Mouse (Mus musculus) forebrain, embryonic 10.5 days (tissue): ENCODE measurements around the gene Snap25. TPM values are rescaled to one million over a fixed set of nuclear protein-coding genes. Genes with fewer than 3 reads are reported as not detected.

Source experiments
- DNase-seq: peaks from one replicate; pipeline ENCODE4 v3.0.0-alpha.2; 2017; ENCODE audit warnings: low spot score; ENCODE audit errors: extremely low spot score
- H3K27ac ChIP-seq: fragments of 300-500 bp; sonication (generic); 2 replicates; pipeline ENCODE4 v1.5.1; 2016; ENCODE audit warnings: mild to moderate bottlenecking
- H3K27me3 ChIP-seq: fragments of 300-500 bp; sonication (generic); 2 replicates; pipeline ENCODE4 v1.6.1; 2016; ENCODE audit warnings: mild to moderate bottlenecking; ENCODE audit not compliant: poor library complexity, severe bottlenecking
- H3K36me3 ChIP-seq: fragments of 300-500 bp; sonication (generic); replicated peaks from 2 replicates; pipeline ENCODE4 v1.6.1; 2016; ENCODE audit warnings: mild to moderate bottlenecking, moderate library complexity
- H3K4me1 ChIP-seq: fragments of 300-500 bp; sonication (generic); 2 replicates; pipeline ENCODE4 v1.6.1; 2016
- H3K4me3 ChIP-seq: fragments of 300-500 bp; sonication (generic); 2 replicates; pipeline ENCODE4 v1.5.1; 2016; ENCODE audit warnings: mild to moderate bottlenecking, moderate library complexity
- H3K9me3 ChIP-seq: fragments of 300-500 bp; sonication (generic); 2 replicates; pipeline ENCODE4 v1.6.1; 2016; ENCODE audit warnings: mild to moderate bottlenecking, moderate library complexity
- WGBS: fragments of 180-500 bp; shearing (Covaris S2); methylation state at CpG from one replicate; pipeline ENCODE4 v1.1.7; 2016; 5-methylcytosine and 5-hydroxymethylcytosine counted together
- polyA plus RNA-seq: library from polyadenylated mRNA; unstranded; fragments of >200 nt; fragmentation: Nextera tagmentation; extraction: Ambion mirVana; gene quantifications from 2 replicates; pipeline ENCODE4 v1.2.1, GENCODE M21; 2016

The Snap25 gene
- polyA plus RNA-seq, 1 experiment from 2014 or later, result 4.7 TPM

DNA sequence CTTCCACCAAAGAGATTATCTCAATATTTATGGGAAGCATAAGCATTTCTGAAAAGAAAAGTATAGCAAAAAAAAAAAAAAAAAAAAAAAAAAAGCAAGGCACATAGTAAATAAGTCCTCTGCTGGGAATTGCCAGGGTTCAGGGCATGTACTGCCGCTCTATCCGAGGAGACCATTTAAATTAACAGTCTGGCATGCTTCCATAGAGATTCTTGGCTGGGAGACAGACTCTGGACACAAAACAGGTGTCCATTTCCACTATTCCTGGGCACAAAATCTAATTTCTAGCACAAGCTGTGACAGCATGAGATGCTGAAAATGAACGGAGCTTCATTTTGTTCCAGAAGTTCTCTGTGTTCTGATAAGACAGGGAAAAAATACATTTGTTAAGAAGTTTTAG lies 27.1 kb upstream of the Snap25 start:
- Histone ChIP-seq H3K4me1 (no peaks in the 10 kb centered on the region), H3K4me3 (no peak overlapping the region), H3K9me3 (no peaks in the 10 kb centered on the region), H3K27ac (no peak overlapping the region), H3K36me3 (no peaks in the 10 kb centered on the region), H3K27me3 (0 out of 2 replicates have a peak, but pooled peaks cover 8% of the 10 kb centered on the region)
- 88% methylated on average over 3 of the region's 3 CpGs for WGBS
- no peak for DNase-seq

DNA sequence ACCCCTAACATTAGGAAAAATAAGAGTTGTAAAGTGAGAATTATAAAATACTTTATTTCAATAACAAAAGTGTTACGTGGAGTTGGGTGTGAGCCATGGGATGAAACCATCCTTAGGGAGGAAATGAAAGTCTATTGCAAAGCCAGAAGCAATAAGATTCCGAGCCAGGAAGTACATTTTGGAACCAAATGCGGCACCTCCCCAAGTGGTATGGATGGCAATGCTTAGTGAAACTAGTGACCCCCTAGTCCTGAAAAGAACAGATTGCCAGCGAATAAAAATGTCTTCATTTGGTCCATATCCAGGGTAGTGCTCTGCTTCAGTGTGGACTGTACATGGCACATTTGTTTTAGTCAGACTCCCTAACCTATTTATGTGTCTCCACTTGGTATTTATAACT lies 25.9 kb upstream of the Snap25 start:
- H3K4me3 ChIP-seq, result no peak overlapping the region
- no peak for DNase-seq
- H3K27ac ChIP-seq, result no peak overlapping the region
- H3K9me3 ChIP-seq, result no peaks in the 10 kb centered on the region
- no peaks in the 10 kb centered on the region for H3K4me1 ChIP-seq
- 0 out of 2 replicates have a peak, but pooled peaks cover 3% of the 10 kb centered on the region for H3K27me3 ChIP-seq
- whole genome bisulfite sequencing, result 95% methylated on average over 4 of the region's 4 CpGs
- no peaks in the 10 kb centered on the region for H3K36me3 ChIP-seq

- no peaks in the 10 kb centered on the region for H3K4me1 ChIP-seq
- no peaks in the 10 kb centered on the region for H3K9me3 ChIP-seq
- DNase-seq, result no peak
- H3K4me3 ChIP-seq, result no peak overlapping the region
- H3K27me3 ChIP-seq, result no peaks in the 10 kb centered on the region
- H3K27ac ChIP-seq, result no peak overlapping the region
- WGBS, result 92% methylated on average over 4 of the region's 4 CpGs
- no peaks in the 10 kb centered on the region for H3K36me3 ChIP-seq
Observed at GRCm38 (mm10) chr2:136689476-136689875, 23.8 kb upstream of the Snap25 start.

GRCm38 (mm10) chr2:136691681-136692080 lies 21.6 kb upstream of the Snap25 start:
- no peaks in the 10 kb centered on the region for H3K36me3 ChIP-seq
- H3K27me3 ChIP-seq, result no peaks in the 10 kb centered on the region
- H3K4me3 ChIP-seq, result no peak overlapping the region
- no peaks in the 10 kb centered on the region for H3K9me3 ChIP-seq
- H3K4me1 ChIP-seq, result no peaks in the 10 kb centered on the region
- DNase-seq, result no peak
- WGBS, result 90% methylated on average over 1 of the region's 1 CpGs
- no peak overlapping the region for H3K27ac ChIP-seq

GRCm38 (mm10) chr2:136699429-136700227 lies 13.6 kb upstream of the Snap25 start:
- DNase-seq, result no peak
- Histone ChIP-seq H3K27ac (no peak overlapping the region), H3K4me1 (no peaks in the 10 kb centered on the region), H3K36me3 (no peaks in the 10 kb centered on the region), H3K27me3 (no peaks in the 10 kb centered on the region), H3K9me3 (no peaks in the 10 kb centered on the region), H3K4me3 (no peak overlapping the region)
- 82% methylated on average over 3 of the region's 3 CpGs for whole genome bisulfite sequencing

GRCm38 (mm10) chr2:136703376-136703775 lies 9.9 kb upstream of the Snap25 start:
- no peak overlapping the region for H3K4me3 ChIP-seq
- H3K4me1 ChIP-seq, result no peaks in the 10 kb centered on the region
- 63% methylated on average over 2 of the region's 2 CpGs for WGBS
- no peaks in the 10 kb centered on the region for H3K9me3 ChIP-seq
- no peaks in the 10 kb centered on the region for H3K36me3 ChIP-seq
- no peak for DNase-seq
- H3K27ac ChIP-seq, result no peak overlapping the region
- no peaks in the 10 kb centered on the region for H3K27me3 ChIP-seq

GRCm38 (mm10) chr2:136711155-136711554 lies 2.1 kb upstream of the Snap25 start:
- 43% methylated on average over 3 of the region's 3 CpGs for WGBS
- no peak for DNase-seq

DNA sequence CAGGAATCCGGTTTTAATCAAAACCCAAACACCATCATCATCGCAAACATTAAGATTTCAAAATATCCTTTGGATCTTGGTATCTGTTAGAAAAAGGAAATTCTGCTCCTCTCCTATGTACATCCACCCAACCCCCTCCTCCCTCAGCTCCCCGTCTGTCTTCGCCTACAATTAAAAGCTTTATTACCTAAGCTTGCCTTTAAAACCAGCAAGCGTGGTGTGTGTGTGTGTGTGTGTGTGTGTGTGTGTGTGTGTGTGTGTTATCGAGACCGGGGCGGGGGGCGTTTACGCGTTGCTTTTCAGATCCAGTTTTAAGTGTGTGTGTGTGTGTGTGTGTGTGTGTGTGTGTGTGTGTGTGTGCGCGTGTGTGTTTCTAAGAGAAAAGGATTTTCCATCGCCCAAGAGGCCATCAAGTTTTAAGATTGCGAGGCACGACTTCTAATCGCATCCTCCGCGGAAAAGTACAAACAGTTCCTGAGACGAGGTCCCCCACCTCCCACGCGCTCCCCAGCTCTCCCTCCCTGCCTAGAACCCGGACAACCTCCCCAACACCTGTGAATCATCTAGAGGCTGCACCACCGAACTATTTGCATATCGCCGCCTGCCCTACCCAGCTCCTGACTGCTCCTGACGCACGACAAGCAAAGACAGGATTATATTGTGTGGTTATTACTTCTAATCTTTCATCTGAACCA lies 1.4 kb upstream of the Snap25 start:
- H3K27ac ChIP-seq, result peak overlapping the region; percentile 51; the same call in 1 of the 2 replicates
- peaks cover 10% of the 10 kb centered on the region for H3K27me3 ChIP-seq
- H3K4me3 ChIP-seq, result peak overlapping the region; percentile 67
- no peaks in the 10 kb centered on the region for H3K36me3 ChIP-seq
- peaks cover 38% of the 10 kb centered on the region for H3K4me1 ChIP-seq
- peak; percentile 34 for DNase-seq
- 3% methylated on average over 28 of the region's 28 CpGs for WGBS
- no peaks in the 10 kb centered on the region for H3K9me3 ChIP-seq

More at GRCm38 (mm10) chr2:136711155-136711554, 2.1 kb upstream of the Snap25 start:
- H3K4me3 ChIP-seq, result no peak overlapping the region; the same call in 1 of the 2 replicates
- H3K36me3 ChIP-seq, result no peaks in the 10 kb centered on the region
- H3K27ac ChIP-seq, result no peak overlapping the region
- H3K4me1 ChIP-seq, result peaks cover 38% of the 10 kb centered on the region
- peaks cover 10% of the 10 kb centered on the region for H3K27me3 ChIP-seq
- no peaks in the 10 kb centered on the region for H3K9me3 ChIP-seq

DNA sequence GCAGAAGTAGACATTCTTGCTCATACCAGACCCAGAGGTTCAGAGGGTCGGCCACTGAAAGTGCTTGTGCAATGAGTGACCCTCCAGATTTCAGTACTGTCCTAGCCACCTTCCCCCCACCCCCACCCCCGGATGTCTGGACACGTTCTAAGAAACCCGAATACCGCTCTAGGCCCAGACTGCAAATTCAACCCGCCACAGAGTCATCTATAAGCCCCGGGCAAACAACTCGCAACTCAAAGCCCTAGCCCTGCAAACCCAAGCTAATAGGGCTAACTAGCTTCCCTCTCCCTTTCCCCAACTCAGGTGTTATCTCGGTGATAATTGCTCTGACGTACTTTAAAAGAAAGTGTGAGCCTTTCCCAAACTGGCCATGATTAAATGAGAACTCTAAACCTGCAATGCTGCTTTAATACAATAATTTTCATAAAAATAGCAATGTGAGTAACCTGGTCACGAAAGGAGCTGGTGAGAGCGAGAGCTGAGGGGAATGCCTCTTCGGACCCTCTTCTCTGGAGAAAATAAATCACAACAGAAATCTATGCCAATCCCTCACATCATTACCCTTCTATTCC lies 725 bp upstream of the Snap25 start:
- 1% methylated on average over 13 of the region's 13 CpGs for WGBS
- Histone ChIP-seq H3K27me3 (peaks cover 10% of the 10 kb centered on the region), H3K36me3 (no peaks in the 10 kb centered on the region), H3K9me3 (no peaks in the 10 kb centered on the region), H3K27ac (no peak overlapping the region; the same call in 1 of the 2 replicates), H3K4me1 (peaks cover 38% of the 10 kb centered on the region), H3K4me3 (peak overlapping the region; percentile 67)
- no peak for DNase-seq

DNA sequence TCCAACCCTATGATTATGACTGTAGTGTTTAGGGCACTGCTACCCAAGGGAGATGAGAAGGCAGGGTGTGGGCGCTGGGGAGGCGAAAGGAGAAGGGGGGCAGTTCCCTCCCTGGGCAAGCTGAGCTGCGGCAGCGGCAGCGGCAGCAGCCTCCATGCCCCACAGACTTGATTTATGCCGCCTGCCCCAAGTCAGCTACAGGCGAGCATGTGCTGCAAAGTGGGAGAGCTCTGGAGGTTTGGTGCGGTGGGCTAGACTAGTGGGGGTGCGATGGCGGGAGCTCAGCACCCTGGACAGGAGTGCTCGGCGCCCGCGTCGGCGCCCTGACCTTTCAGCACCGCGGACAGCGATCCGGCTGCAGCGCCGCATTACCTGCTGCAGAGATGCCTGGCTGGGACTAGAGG lies 757 bp downstream of the Snap25 start:
- no peaks in the 10 kb centered on the region for H3K36me3 ChIP-seq
- under 1% methylated on average over 22 of the region's 22 CpGs for WGBS
- H3K9me3 ChIP-seq, result no peaks in the 10 kb centered on the region
- H3K27ac ChIP-seq, result no peak overlapping the region; the same call in 1 of the 2 replicates
- H3K4me1 ChIP-seq, result peaks cover 38% of the 10 kb centered on the region
- peaks cover 10% of the 10 kb centered on the region for H3K27me3 ChIP-seq
- DNase-seq, result peak; percentile 76
- peak overlapping the region; percentile 67 for H3K4me3 ChIP-seq

- H3K9me3 ChIP-seq, result no peaks in the 10 kb centered on the region
- no peaks in the 10 kb centered on the region for H3K36me3 ChIP-seq
- peaks cover 38% of the 10 kb centered on the region for H3K4me1 ChIP-seq
- no peak overlapping the region for H3K27ac ChIP-seq
- H3K4me3 ChIP-seq, result no peak overlapping the region
- peaks cover 9% of the 10 kb centered on the region for H3K27me3 ChIP-seq
- DNase-seq, result no peak
- 75% methylated on average over 5 of the region's 5 CpGs for WGBS
Observed at GRCm38 (mm10) chr2:136715531-136715930, 2.3 kb downstream of the Snap25 start.

DNA sequence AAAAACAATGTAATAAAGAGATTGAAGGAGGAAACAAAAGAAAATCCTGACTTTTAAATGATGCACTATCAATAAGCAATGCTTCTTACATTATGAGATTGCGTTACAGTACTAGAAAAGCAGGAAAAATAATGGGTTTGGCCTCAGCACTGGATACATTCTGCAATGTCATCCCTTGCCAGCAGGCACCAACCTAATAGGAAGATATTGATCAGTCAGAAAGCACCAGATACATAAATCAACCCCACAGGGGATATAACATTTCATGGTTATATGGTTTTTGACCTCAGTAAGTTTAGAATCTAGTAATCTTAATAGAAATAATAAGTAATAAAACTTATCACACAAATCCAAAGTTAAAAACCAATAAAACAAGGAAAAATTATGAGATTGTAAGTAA lies 3.1 kb downstream of the Snap25 start:
- no peak for DNase-seq
- Histone ChIP-seq H3K27me3 (peaks cover under 1% of the 10 kb centered on the region; the same call in 1 of the 2 replicates), H3K4me1 (peaks cover 33% of the 10 kb centered on the region), H3K36me3 (no peaks in the 10 kb centered on the region), H3K9me3 (no peaks in the 10 kb centered on the region), H3K27ac (no peak overlapping the region), H3K4me3 (no peak overlapping the region)
- 91% methylated on average over 1 of the region's 1 CpGs for WGBS

GRCm38 (mm10) chr2:136720235-136720634 lies 7.0 kb downstream of the Snap25 start:
- no peak overlapping the region for H3K4me3 ChIP-seq
- H3K9me3 ChIP-seq, result no peaks in the 10 kb centered on the region
- peak; percentile 27 for DNase-seq
- no peaks in the 10 kb centered on the region for H3K36me3 ChIP-seq
- H3K27ac ChIP-seq, result no peak overlapping the region
- H3K27me3 ChIP-seq, result no peaks in the 10 kb centered on the region
- 33% methylated on average over 4 of the region's 4 CpGs for WGBS
- H3K4me1 ChIP-seq, result no peaks in the 10 kb centered on the region
